Mouse (Mus musculus): Measurements from ENCODE around the gene Rnf130. TPM values are rescaled to one million over a fixed set of nuclear protein-coding genes. Genes with fewer than 3 reads are reported as not detected.
A peak's percentile ranks its signal among the peaks of the same experiment; 100 is the strongest.

The Rnf130 gene
- total RNA-seq, 1 experiment from 2014 or later, result 70.4 TPM

DNA sequence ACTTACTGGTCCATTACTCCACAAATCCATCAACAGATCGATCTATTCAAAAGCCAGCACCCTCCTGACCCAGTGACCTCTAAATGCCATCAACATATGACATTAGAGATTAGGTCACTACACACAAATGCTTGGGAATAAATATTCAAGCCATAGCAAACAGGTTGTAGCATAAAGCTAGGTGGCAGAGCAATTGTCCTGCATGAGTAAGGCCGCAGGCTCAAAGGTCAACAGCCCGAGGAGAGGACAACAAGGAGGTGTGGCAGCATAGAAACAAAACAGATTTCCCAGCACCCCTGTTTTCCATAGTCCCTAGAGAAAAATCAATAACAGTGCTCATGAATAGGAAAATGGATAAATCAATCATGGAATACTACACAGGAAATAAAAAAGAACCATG lies 3.1 kb upstream of the Rnf130 start:
- DNase-seq, result no peak

DNA sequence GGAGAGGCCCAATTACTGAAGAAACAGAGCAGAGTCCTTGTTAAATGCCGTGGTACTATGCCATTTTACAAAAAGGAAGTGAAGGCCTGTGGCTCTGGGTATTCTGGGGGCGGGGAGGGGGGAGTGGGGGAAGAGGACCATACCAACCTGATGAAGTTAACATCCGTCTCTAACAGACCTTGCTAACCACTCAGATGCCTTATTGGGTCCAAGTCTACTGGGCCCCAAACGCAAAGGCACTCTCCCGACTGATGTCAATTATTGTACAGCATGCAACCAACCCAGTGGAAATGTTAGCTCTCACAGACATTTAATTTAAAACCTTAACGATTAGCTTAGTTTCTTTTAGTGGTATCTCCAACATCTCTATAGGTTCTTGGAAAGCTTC lies 707 bp upstream of the Rnf130 start:
- DNase-seq, result no peak

DNA sequence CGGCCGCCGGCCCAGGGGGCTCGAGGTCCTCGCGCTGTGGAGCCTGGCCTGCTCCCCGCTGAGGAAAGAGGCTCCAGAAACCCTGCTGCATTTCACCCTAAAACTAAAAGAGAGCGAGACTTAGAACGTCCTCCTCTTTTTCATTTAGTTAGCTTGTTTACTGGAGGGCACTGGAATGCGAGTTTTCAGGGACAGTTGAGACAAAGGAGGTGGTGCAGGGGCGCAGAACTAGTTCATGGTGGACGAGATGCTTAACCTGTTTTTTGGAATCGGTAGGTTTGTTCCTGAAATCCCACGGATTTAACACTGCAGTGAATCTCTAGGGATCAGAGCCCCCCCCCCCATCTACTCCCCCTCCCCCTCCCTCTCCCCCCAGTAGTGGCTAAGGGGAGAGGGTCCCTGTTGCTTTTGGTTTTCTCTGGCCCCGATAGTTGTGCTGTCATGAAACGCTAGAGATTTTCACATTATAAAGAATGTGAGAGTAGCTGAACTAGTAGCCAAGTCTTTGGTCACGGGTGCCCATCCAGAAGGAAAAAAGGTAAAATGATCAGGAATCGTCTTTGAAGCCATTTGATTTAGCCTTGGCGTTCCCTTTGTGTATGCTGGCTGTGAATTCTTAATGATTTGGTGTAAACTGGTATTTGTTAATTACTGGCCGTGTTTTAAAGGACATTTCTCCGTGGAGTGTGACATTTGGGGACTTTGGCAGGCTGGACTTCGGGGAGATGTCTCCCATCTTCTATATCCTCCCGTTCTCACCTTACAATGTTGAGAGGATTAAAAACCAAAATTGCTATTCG lies 775 bp downstream of the Rnf130 start:
- no peak for DNase-seq

DNA sequence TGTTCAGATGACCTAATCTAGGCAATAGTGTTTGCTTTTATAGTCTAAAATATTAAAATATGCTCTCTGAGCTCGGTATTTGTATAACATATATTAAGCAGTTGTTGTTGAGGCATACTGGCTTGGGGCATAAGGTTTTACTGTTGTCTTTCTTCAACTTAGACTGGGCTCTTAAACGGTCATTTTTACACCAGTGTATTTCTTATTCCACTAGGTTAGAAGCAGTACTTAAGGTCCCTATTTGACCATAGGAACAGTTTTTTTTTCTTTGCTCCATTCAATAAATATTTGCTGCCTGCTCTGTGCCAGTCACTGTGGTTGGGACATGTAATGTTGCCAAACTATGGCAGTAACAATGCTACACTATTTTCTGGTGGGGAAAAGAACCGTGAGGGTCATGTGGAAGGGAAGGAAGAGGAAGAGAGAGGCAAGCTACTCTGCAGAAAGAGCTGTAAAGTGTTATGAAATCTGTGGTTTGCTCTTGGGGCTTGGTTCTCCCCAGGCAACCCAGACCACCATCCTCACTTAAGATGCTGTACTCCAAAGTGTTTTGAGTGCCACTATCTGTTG lies 1.5 kb downstream of the Rnf130 start:
- DNase-seq, result no peak

DNA sequence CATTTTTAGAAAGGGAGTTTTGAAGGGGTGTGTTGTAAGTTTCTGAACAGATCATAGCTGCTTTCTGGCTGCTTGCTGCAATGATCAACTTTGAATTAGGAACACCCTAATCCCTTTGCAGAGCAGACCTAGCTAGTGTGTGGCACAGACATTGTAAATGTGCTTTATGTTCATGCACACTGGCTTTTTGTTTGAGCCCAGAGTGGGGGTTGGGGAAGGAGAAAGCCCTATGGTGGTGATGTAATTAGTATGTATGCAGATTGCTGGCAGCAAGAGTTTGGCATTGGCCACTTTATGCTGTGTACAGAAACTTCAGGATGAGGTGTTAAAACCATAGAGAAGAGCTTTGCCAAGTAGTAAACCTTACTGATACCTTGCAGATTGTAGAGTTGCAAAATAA lies 3.3 kb downstream of the Rnf130 start:
- DNase-seq, result no peak

DNA sequence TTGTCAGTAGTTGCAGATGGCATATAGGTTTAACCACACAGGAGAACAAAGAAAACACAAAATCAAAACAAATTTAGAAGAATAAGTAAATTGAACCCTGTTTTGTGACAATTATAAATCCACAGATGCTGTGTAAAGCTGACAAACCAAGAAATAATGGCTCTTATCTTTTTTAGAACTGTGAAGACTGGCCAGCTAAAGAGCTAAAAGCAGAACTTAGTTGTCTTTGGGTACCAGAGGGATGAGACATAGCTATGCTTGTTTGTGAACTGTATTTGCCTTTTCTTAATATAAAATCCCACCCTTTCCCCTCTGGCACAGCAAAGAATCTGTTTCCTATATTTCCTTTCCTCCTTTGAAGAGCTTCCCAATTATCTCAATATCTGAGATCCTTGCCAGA lies 9.0 kb downstream of the Rnf130 start:
- no peak for DNase-seq

DNA sequence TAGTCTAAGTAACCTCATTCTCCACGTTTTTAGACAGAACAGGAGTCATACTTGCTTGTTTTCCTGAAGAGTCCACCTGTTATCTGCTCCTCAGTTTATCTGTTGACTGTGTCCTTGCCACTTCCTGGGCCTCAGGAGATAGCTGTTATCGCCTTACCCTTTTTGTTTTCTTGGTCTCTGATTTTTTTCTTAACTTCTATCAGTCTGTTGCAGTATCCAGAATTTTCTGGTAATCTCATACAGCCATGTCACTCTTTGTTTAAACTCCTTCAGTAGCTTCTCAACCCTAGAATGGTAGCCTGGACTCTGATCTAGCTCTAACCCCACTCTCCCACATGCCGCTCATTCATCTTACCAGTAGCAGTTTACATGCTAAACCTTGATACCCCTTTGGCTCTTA lies 10.6 kb downstream of the Rnf130 start:
- DNase-seq, result no peak

GRCm38 (mm10) chr11:50036781-50037460 lies 11.8 kb downstream of the Rnf130 start:
- peak; percentile 44 for DNase-seq

- DNase-seq, result no peak
Observed at GRCm38 (mm10) chr11:50038757-50039156, 13.6 kb downstream of the Rnf130 start.

DNA sequence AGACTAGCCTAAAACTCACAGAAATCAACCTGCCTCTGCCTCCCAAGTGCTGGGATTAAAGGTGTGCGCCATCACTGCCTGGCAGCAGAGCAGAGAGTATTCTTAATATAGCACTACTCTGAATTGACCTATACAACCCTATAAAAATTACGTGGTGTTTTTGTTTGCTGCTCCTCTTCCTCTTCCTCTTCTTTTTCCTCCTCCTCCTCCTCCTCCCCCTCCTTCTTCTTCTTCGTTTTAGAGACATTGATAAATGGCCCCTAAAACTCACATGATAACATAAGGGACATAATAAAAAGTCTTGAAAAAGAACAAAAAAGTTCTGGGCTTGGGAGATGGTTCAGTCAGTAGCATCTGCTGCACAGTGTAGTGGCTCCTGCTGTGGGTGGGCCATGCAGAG lies 16.0 kb downstream of the Rnf130 start:
- no peak for DNase-seq

GRCm38 (mm10) chr11:50042345-50042997 lies 17.3 kb downstream of the Rnf130 start:
- no peak for DNase-seq

DNA sequence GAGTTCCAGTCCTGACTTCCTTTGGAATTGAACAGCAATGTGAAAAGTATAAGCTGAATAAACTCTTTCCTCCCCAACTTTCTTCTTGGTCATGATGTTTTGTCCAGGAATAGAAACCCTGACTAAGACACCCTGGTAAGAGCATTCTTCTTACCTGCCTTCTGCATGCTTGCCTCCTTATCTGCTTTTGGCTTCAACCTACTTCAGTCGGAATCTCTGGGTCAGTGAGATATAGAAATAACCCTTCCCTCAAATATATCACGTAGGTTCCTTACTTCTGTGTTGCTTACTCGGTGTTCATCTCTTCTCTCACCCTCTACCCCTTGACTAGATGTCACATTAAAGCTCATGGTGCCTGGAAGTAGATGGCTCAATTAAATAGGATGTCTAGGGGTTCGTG lies 19.3 kb downstream of the Rnf130 start:
- no peak for DNase-seq

DNA sequence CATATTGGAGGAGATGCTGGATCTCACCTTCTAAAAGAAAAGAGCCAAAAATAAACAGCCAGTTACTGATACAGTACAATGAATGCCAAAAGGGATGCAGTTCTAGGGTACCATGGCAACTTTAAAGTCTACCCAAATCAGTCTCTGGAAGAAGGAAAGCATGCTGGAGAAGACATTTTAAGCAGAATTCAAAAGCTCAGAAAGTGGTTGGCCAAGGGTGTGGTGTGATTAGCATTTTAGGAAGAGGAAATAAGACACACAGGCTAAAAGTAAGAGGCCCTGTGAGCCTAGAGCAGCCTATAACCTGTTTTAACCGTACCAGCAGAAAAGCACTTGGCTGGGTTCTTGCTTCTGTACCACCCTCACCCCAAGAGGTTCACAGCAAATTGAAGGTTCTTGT lies 22.5 kb downstream of the Rnf130 start:
- no peak for DNase-seq

DNA sequence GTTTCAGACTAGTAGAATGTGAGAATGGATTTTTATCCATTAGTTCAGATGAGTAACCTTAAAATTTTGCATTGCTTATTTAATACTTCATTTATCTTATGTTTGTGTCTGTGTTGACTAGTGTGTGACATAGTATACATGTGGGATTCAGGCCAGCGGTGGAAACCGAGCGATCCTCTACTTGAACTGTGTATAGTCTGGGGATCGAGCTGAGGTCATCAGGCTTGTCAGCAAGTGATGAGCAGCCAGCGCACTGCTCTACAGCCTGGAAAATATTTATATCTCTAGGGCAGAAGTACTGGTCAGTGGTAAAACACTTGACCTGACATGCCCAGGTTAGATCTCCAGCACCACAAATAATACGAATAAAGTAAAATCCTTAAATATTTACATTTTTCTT lies 23.0 kb downstream of the Rnf130 start:
- DNase-seq, result no peak

DNA sequence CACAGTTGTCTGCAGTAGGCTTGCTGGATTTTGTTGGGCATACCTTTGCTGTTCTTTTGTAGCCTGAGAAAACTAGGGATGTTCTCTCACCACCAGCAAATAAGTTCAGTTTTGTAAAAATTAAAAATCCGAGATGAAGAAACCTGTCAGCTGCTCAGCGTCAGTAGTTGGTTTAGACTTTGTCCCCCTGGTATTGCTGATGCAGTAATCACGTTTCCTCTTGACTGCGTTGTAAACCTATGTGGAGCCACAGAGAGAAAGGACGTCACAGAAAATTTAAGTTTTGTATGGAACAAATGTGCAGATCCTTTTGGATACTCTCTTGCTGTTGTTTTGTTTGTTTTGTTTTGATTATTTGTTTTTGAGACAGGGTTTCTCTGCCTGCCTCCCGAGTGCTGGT lies 25.2 kb downstream of the Rnf130 start:
- DNase-seq, result no peak

DNA sequence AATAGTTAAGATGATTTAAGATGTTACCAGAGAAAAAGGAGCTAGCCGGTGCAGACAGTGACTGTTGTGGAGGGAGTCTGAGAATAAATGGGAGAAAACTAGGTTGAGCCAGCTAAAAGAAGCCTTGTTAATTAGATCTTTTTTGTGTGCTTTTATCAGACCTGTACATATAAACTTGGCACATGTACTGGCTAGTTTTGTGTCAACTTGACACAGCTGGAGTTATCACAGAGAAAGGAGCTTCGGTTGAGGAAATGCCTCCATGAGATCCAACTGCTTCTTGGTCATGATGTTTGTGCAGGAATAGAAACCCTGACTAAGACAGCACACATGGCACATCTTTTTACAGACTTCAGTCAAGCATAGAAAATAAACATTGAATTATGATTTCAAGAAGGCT lies 32.6 kb downstream of the Rnf130 start:
- DNase-seq, result no peak

- DNase-seq, result no peak
Observed at GRCm38 (mm10) chr11:50058277-50058676, 33.1 kb downstream of the Rnf130 start.

GRCm38 (mm10) chr11:50059045-50059444 lies 33.9 kb downstream of the Rnf130 start:
- no peak for DNase-seq

GRCm38 (mm10) chr11:50062116-50062515 lies 37.0 kb downstream of the Rnf130 start:
- DNase-seq, result peak; percentile 24

- no peak for DNase-seq
Observed at GRCm38 (mm10) chr11:50066088-50066487, 40.9 kb downstream of the Rnf130 start.

DNA sequence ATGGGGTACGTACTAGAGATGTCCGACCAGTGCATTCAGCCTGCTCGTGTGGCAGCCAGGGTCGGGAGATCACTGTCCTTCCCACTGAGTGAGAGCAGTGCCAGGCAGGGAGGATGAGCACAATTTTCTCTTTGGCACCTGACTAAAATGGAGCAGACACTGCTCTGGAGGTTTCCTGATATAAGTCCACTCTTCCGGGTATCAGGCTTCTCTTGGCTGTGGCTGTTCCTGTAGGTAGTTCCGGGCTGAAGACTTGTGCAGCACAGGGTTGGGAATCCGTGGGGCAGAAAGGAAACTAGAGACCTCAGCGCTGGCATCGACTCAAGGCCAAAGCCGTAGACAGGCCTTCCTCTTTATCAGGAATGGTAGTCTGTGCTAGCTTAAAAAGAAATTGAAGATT lies 48.7 kb downstream of the Rnf130 start:
- DNase-seq, result peak; percentile 79

GRCm38 (mm10) chr11:50076756-50077155 lies 51.6 kb downstream of the Rnf130 start:
- DNase-seq, result no peak
